Mouse (Mus musculus): ENCODE data around the gene Mtrr. TPM values are rescaled to one million over a fixed set of nuclear protein-coding genes. Genes with fewer than 3 reads are reported as not detected.

The Mtrr gene
- polyA plus RNA-seq, 1 experiment, result 10.9 TPM

GRCm38 (mm10) chr13:68597199-68597598 lies 15.2 kb upstream of the Mtrr start, which contains the start of gene 1700001L19Rik:
1700001L19Rik (plus strand) TSS chr13:68597421.
- H3K27ac ChIP-seq (ENCODE audit: insufficient read depth, low read length), result no peak within 1 kb of the TSS

GRCm38 (mm10) chr13:68593797-68594196 lies 11.8 kb upstream of the Mtrr start:
- TF ChIP-seq POLR2A (IDR thresholded peaks at IDR 0.05; ENCODE audit: extremely low read depth, insufficient read depth, low read length) (no peak), CTCF (IDR thresholded peaks at IDR 0.05; ENCODE audit: extremely low read depth, insufficient read depth, low read length) (no peak)
- Histone ChIP-seq H3K4me3 (ENCODE audit: insufficient read depth, low read length) (no peak overlapping the region), H3K27ac (ENCODE audit: insufficient read depth, low read length) (no peak overlapping the region), H3K4me1 (ENCODE audit: control insufficient read depth, insufficient read depth, low read length) (peaks cover 4% of the 10 kb centered on the region; the same call in 1 of the 2 replicates)

More at GRCm38 (mm10) chr13:68597199-68597598, 15.2 kb upstream of the Mtrr start, which contains the start of gene 1700001L19Rik:
- no peak for TF ChIP-seq POLR2A (IDR thresholded peaks at IDR 0.05; ENCODE audit: extremely low read depth, insufficient read depth, low read length)
- TF ChIP-seq CTCF (IDR thresholded peaks at IDR 0.05; ENCODE audit: extremely low read depth, insufficient read depth, low read length), result no peak
- Histone ChIP-seq H3K4me3 (ENCODE audit: insufficient read depth, low read length) (peak within 1 kb of the TSS; percentile 91), H3K4me1 (ENCODE audit: control insufficient read depth, insufficient read depth, low read length) (peaks cover 5% of the 10 kb centered on the region; the same call in 1 of the 2 replicates)

- peaks cover 2% of the 10 kb centered on the region; the same call in 1 of the 2 replicates for H3K4me1 ChIP-seq (ENCODE audit: control insufficient read depth, insufficient read depth, low read length)
- no peak overlapping the region for H3K4me3 ChIP-seq (ENCODE audit: insufficient read depth, low read length)
- H3K27ac ChIP-seq (ENCODE audit: insufficient read depth, low read length), result no peak overlapping the region
- TF ChIP-seq CTCF (IDR thresholded peaks at IDR 0.05; ENCODE audit: extremely low read depth, insufficient read depth, low read length), result no peak
Measured at GRCm38 (mm10) chr13:68588352-68588751, 6.4 kb upstream of the Mtrr start.

- H3K4me3 ChIP-seq (ENCODE audit: insufficient read depth, low read length), result no peak overlapping the region
- TF ChIP-seq CTCF (IDR thresholded peaks at IDR 0.05; ENCODE audit: extremely low read depth, insufficient read depth, low read length) (no peak), POLR2A (IDR thresholded peaks at IDR 0.05; ENCODE audit: extremely low read depth, insufficient read depth, low read length) (no peak)
- H3K4me1 ChIP-seq (ENCODE audit: control insufficient read depth, insufficient read depth, low read length), result peaks cover 2% of the 10 kb centered on the region
- H3K27ac ChIP-seq (ENCODE audit: insufficient read depth, low read length), result no peak overlapping the region
Measured at GRCm38 (mm10) chr13:68585441-68585840, 3.5 kb upstream of the Mtrr start.

- Histone ChIP-seq H3K4me1 (ENCODE audit: control insufficient read depth, insufficient read depth, low read length) (peaks cover 2% of the 10 kb centered on the region), H3K27ac (ENCODE audit: insufficient read depth, low read length) (no peak overlapping the region), H3K4me3 (ENCODE audit: insufficient read depth, low read length) (no peak overlapping the region)
- TF ChIP-seq CTCF (IDR thresholded peaks at IDR 0.05; ENCODE audit: extremely low read depth, insufficient read depth, low read length) (no peak), POLR2A (IDR thresholded peaks at IDR 0.05; ENCODE audit: extremely low read depth, insufficient read depth, low read length) (no peak)
Measured at GRCm38 (mm10) chr13:68583961-68584360, 2.0 kb upstream of the Mtrr start.

- no peak for TF ChIP-seq CTCF (IDR thresholded peaks at IDR 0.05; ENCODE audit: extremely low read depth, insufficient read depth, low read length)
- TF ChIP-seq POLR2A (IDR thresholded peaks at IDR 0.05; ENCODE audit: extremely low read depth, insufficient read depth, low read length), result no peak
- Histone ChIP-seq H3K27ac (ENCODE audit: insufficient read depth, low read length) (0 out of 2 replicates have a peak overlapping the region, but pooled peaks have one; percentile 22), H3K4me1 (ENCODE audit: control insufficient read depth, insufficient read depth, low read length) (peaks cover 2% of the 10 kb centered on the region), H3K4me3 (ENCODE audit: insufficient read depth, low read length) (peak overlapping the region; percentile 88)
Measured at GRCm38 (mm10) chr13:68582517-68582780, 500 bp upstream of the Mtrr start.

- H3K4me1 ChIP-seq (ENCODE audit: control insufficient read depth, insufficient read depth, low read length), result peaks cover 2% of the 10 kb centered on the region
- TF ChIP-seq POLR2A (IDR thresholded peaks at IDR 0.05; ENCODE audit: extremely low read depth, insufficient read depth, low read length) (no peak), CTCF (IDR thresholded peaks at IDR 0.05; ENCODE audit: extremely low read depth, insufficient read depth, low read length) (no peak)
- peak overlapping the region; percentile 88 for H3K4me3 ChIP-seq (ENCODE audit: insufficient read depth, low read length)
- no peak overlapping the region for H3K27ac ChIP-seq (ENCODE audit: insufficient read depth, low read length)
Measured at GRCm38 (mm10) chr13:68581086-68581740, 736 bp downstream of the Mtrr start.

- Histone ChIP-seq H3K27ac (ENCODE audit: insufficient read depth, low read length) (peak overlapping the region; percentile 14; the same call in 1 of the 2 replicates), H3K4me1 (ENCODE audit: control insufficient read depth, insufficient read depth, low read length) (peaks cover 2% of the 10 kb centered on the region), H3K4me3 (ENCODE audit: insufficient read depth, low read length) (no peak overlapping the region)
- TF ChIP-seq POLR2A (IDR thresholded peaks at IDR 0.05; ENCODE audit: extremely low read depth, insufficient read depth, low read length) (no peak), CTCF (IDR thresholded peaks at IDR 0.05; ENCODE audit: extremely low read depth, insufficient read depth, low read length) (no peak)
Measured at GRCm38 (mm10) chr13:68577945-68578344, 4.0 kb downstream of the Mtrr start.

- TF ChIP-seq POLR2A (IDR thresholded peaks at IDR 0.05; ENCODE audit: extremely low read depth, insufficient read depth, low read length) (no peak), CTCF (IDR thresholded peaks at IDR 0.05; ENCODE audit: extremely low read depth, insufficient read depth, low read length) (no peak)
- H3K27ac ChIP-seq (ENCODE audit: insufficient read depth, low read length), result no peak overlapping the region
- no peak overlapping the region for H3K4me3 ChIP-seq (ENCODE audit: insufficient read depth, low read length)
- no peaks in the 10 kb centered on the region; the same call in 1 of the 2 replicates for H3K4me1 ChIP-seq (ENCODE audit: control insufficient read depth, insufficient read depth, low read length)
Measured at GRCm38 (mm10) chr13:68574398-68574797, 7.6 kb downstream of the Mtrr start.

All from cortical plate, adult 2 months (tissue).